Mouse (Mus musculus): Measurements from ENCODE around the gene Mrpl51.
A peak's percentile ranks its signal among the peaks of the same experiment; 100 is the strongest.

Mrpl51 gene

GRCm38 (mm10) chr6:125192016-125192714 lies 564 bp downstream of the Mrpl51 start:
- peak; percentile 87 for DNase-seq (ENCODE audit: low spot score)

- DNase-seq (ENCODE audit: low spot score) = no peak
Observed at GRCm38 (mm10) chr6:125192841-125193240, 1.2 kb downstream of the Mrpl51 start.

GRCm38 (mm10) chr6:125193390-125193789 lies 1.8 kb downstream of the Mrpl51 start:
- DNase-seq (ENCODE audit: low spot score) = no peak

- DNase-seq (ENCODE audit: low spot score) = no peak
Observed at GRCm38 (mm10) chr6:125195541-125196075, 4.0 kb downstream of the Mrpl51 start.

GRCm38 (mm10) chr6:125196301-125196700 lies 4.7 kb downstream of the Mrpl51 start:
- no peak for DNase-seq (ENCODE audit: low spot score)

GRCm38 (mm10) chr6:125197166-125197565 lies 5.6 kb downstream of the Mrpl51 start:
- DNase-seq (ENCODE audit: low spot score) = no peak

GRCm38 (mm10) chr6:125210436-125210835 lies 18.8 kb downstream of the Mrpl51 start:
- DNase-seq (ENCODE audit: low spot score) = no peak

- DNase-seq (ENCODE audit: low spot score) = no peak
Observed at GRCm38 (mm10) chr6:125212621-125213020, 21.0 kb downstream of the Mrpl51 start.

GRCm38 (mm10) chr6:125213129-125213528 lies 21.5 kb downstream of the Mrpl51 start:
- no peak for DNase-seq (ENCODE audit: low spot score)

- DNase-seq (ENCODE audit: low spot score) = no peak
Observed at GRCm38 (mm10) chr6:125213715-125214114, 22.1 kb downstream of the Mrpl51 start.

- DNase-seq (ENCODE audit: low spot score) = peak; percentile 92
Observed at GRCm38 (mm10) chr6:125215148-125215954, 23.8 kb downstream of the Mrpl51 start, which contains the start of gene Vamp1. Gene Vamp1, plus strand, starts transcription at chr6:125215551.

GRCm38 (mm10) chr6:125216898-125217297 lies 25.3 kb downstream of the Mrpl51 start:
- DNase-seq (ENCODE audit: low spot score) = no peak

GRCm38 (mm10) chr6:125217899-125218298 lies 26.3 kb downstream of the Mrpl51 start:
- DNase-seq (ENCODE audit: low spot score) = no peak

GRCm38 (mm10) chr6:125218963-125219362 lies 27.4 kb downstream of the Mrpl51 start:
- no peak for DNase-seq (ENCODE audit: low spot score)

- DNase-seq (ENCODE audit: low spot score) = no peak
Observed at GRCm38 (mm10) chr6:125221115-125221745, 29.6 kb downstream of the Mrpl51 start.

GRCm38 (mm10) chr6:125222146-125222545 lies 30.5 kb downstream of the Mrpl51 start:
- DNase-seq (ENCODE audit: low spot score) = no peak

- no peak for DNase-seq (ENCODE audit: low spot score)
Observed at GRCm38 (mm10) chr6:125222577-125222976, 31.0 kb downstream of the Mrpl51 start.

- DNase-seq (ENCODE audit: low spot score) = no peak
Observed at GRCm38 (mm10) chr6:125225518-125226115, 34.0 kb downstream of the Mrpl51 start.

- DNase-seq (ENCODE audit: low spot score) = no peak
Observed at GRCm38 (mm10) chr6:125230571-125230970, 39.0 kb downstream of the Mrpl51 start.

- peak; percentile 44 for DNase-seq (ENCODE audit: low spot score)
Observed at GRCm38 (mm10) chr6:125231117-125232044, 39.8 kb downstream of the Mrpl51 start, which contains the start of gene Tapbpl. Gene Tapbpl, minus strand, starts transcription at chr6:125231860.

- DNase-seq (ENCODE audit: low spot score) = no peak
Observed at GRCm38 (mm10) chr6:125232045-125232437, 40.4 kb downstream of the Mrpl51 start.
